Mouse (Mus musculus): Measurements from ENCODE around the gene Sympk. TPM values are rescaled to one million over a fixed set of nuclear protein-coding genes. Genes with fewer than 3 reads are reported as not detected.

Sympk gene
- polyA plus RNA-seq, 1 experiment from 2014 or later = 36.0 TPM

- peak within 1 kb of the TSS; percentile 97 for H3K9ac ChIP-seq (ENCODE audit: low read length)
These were observed 51.8 kb downstream of the Sympk start, which contains the start of gene Dmwd for GRCm38 (mm10) chr7:19075723-19076585. Gene Dmwd, plus strand, starts transcription at chr7:19076227.

GRCm38 (mm10) chr7:19076586-19076991 is 52.4 kb downstream of the Sympk start:
- H3K4me1 ChIP-seq (ENCODE audit: control insufficient read depth, insufficient read depth, low read length) = peaks cover 13% of the 10 kb centered on the region
- ATAC-seq (ENCODE audit: insufficient number of reproducible peaks, low FRiP score, low TSS enrichment, low read depth) (peak; percentile 8; the same call in 1 of the 2 replicates), DNase-seq (ENCODE audit: low spot score) (no peak)
- H3K9me3 ChIP-seq (ENCODE audit: control insufficient read depth, low read length) = no peaks in the 10 kb centered on the region
- peak overlapping the region; percentile 52; the same call in 1 of the 2 replicates for H3K27ac ChIP-seq (replicated peaks; ENCODE audit: low read depth, low read length)
- peaks cover 26% of the 10 kb centered on the region for H3K36me3 ChIP-seq (ENCODE audit: control insufficient read depth, insufficient read depth, low read length)
- under 1% methylated on average over 22 of the region's 22 CpGs for WGBS
- peak overlapping the region; percentile 97 for H3K9ac ChIP-seq (ENCODE audit: low read length)
- peak overlapping the region; percentile 85 for H3K4me3 ChIP-seq (ENCODE audit: low read depth, low read length)
- H3K4me2 ChIP-seq (ENCODE audit: low read depth, severe bottlenecking) = peak overlapping the region; percentile 96
- no peaks in the 10 kb centered on the region for H3K27me3 ChIP-seq (ENCODE audit: control insufficient read depth, insufficient read depth, low read length)

More at GRCm38 (mm10) chr7:19075723-19076585, 51.8 kb downstream of the Sympk start, which contains the start of gene Dmwd:
- Histone ChIP-seq H3K4me3 (ENCODE audit: low read depth, low read length) (peak within 1 kb of the TSS; percentile 85), H3K36me3 (ENCODE audit: control insufficient read depth, insufficient read depth, low read length) (peaks cover 20% of the 10 kb centered on the region), H3K27ac (replicated peaks; ENCODE audit: low read depth, low read length) (peak within 1 kb of the TSS; percentile 52; the same call in 1 of the 2 replicates), H3K4me2 (ENCODE audit: low read depth, severe bottlenecking) (peak within 1 kb of the TSS; percentile 96), H3K9me3 (ENCODE audit: control insufficient read depth, low read length) (no peaks in the 10 kb centered on the region), H3K4me1 (ENCODE audit: control insufficient read depth, insufficient read depth, low read length) (peaks cover 13% of the 10 kb centered on the region), H3K27me3 (ENCODE audit: control insufficient read depth, insufficient read depth, low read length) (no peaks in the 10 kb centered on the region)
- peak; percentile 99 for ATAC-seq (ENCODE audit: insufficient number of reproducible peaks, low FRiP score, low TSS enrichment, low read depth)
- 2% methylated on average over 58 of the region's 91 CpGs for WGBS
- peak; percentile 99 for DNase-seq (ENCODE audit: low spot score)

GRCm38 (mm10) chr7:19077761-19078160 is 53.6 kb downstream of the Sympk start:
- no peak for DNase-seq (ENCODE audit: low spot score)
- peaks cover 13% of the 10 kb centered on the region for H3K4me1 ChIP-seq (ENCODE audit: control insufficient read depth, insufficient read depth, low read length)
- no peaks in the 10 kb centered on the region for H3K27me3 ChIP-seq (ENCODE audit: control insufficient read depth, insufficient read depth, low read length)
- 84% methylated on average over 14 of the region's 14 CpGs for WGBS
- peak overlapping the region; percentile 96 for H3K4me2 ChIP-seq (ENCODE audit: low read depth, severe bottlenecking)
- no peaks in the 10 kb centered on the region for H3K9me3 ChIP-seq (ENCODE audit: control insufficient read depth, low read length)
- no peak for ATAC-seq (ENCODE audit: insufficient number of reproducible peaks, low FRiP score, low TSS enrichment, low read depth)
- no peak overlapping the region for H3K9ac ChIP-seq (ENCODE audit: low read length)
- H3K36me3 ChIP-seq (ENCODE audit: control insufficient read depth, insufficient read depth, low read length) = peaks cover 35% of the 10 kb centered on the region
- no peak overlapping the region for H3K27ac ChIP-seq (replicated peaks; ENCODE audit: low read depth, low read length)
- peak overlapping the region; percentile 85 for H3K4me3 ChIP-seq (ENCODE audit: low read depth, low read length)

DNA sequence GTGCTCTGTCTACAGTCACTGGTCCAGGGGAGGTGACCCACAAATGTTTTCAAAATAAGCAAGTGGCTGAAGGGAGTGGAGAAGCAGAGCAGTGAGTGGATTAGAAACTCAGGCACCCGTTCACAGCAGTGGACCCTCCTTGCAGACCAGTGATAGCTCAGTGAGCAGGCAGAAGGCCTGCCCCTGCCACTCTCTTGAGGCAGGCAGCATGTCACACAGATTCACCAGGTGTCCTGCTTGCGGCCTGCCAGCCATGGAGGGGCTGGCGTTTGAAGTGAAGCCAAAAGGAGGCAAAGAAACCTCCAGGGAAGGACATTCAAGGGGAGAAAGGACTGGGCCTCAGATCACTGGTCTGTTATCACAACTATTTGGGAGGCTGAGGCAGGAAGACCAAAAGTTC is 54.6 kb downstream of the Sympk start:
- DNase-seq (ENCODE audit: low spot score) = no peak

GRCm38 (mm10) chr7:19080451-19080950 is 56.3 kb downstream of the Sympk start:
- no peaks in the 10 kb centered on the region for H3K9me3 ChIP-seq (ENCODE audit: control insufficient read depth, low read length)
- DNase-seq (ENCODE audit: low spot score) (no peak), ATAC-seq (ENCODE audit: insufficient number of reproducible peaks, low FRiP score, low TSS enrichment, low read depth) (no peak)
- 88% methylated on average over 19 of the region's 19 CpGs for WGBS
- no peak overlapping the region for H3K4me3 ChIP-seq (ENCODE audit: low read depth, low read length)
- peaks cover 28% of the 10 kb centered on the region for H3K4me1 ChIP-seq (ENCODE audit: control insufficient read depth, insufficient read depth, low read length)
- no peak overlapping the region for H3K9ac ChIP-seq (ENCODE audit: low read length)
- H3K4me2 ChIP-seq (ENCODE audit: low read depth, severe bottlenecking) = no peak overlapping the region
- H3K27ac ChIP-seq (replicated peaks; ENCODE audit: low read depth, low read length) = no peak overlapping the region
- H3K27me3 ChIP-seq (ENCODE audit: control insufficient read depth, insufficient read depth, low read length) = no peaks in the 10 kb centered on the region
- H3K36me3 ChIP-seq (ENCODE audit: control insufficient read depth, insufficient read depth, low read length) = peaks cover 42% of the 10 kb centered on the region

More for the DNA sequence above, 54.6 kb downstream of the Sympk start:
- peaks cover 42% of the 10 kb centered on the region for H3K36me3 ChIP-seq (ENCODE audit: control insufficient read depth, insufficient read depth, low read length)
- no peak for ATAC-seq (ENCODE audit: insufficient number of reproducible peaks, low FRiP score, low TSS enrichment, low read depth)
- no peaks in the 10 kb centered on the region for H3K27me3 ChIP-seq (ENCODE audit: control insufficient read depth, insufficient read depth, low read length)
- H3K9ac ChIP-seq (ENCODE audit: low read length) = no peak overlapping the region
- 85% methylated on average over 3 of the region's 3 CpGs for WGBS
- no peak overlapping the region for H3K4me2 ChIP-seq (ENCODE audit: low read depth, severe bottlenecking)
- peaks cover 20% of the 10 kb centered on the region for H3K4me1 ChIP-seq (ENCODE audit: control insufficient read depth, insufficient read depth, low read length)
- no peak overlapping the region for H3K4me3 ChIP-seq (ENCODE audit: low read depth, low read length)
- no peak overlapping the region for H3K27ac ChIP-seq (replicated peaks; ENCODE audit: low read depth, low read length)
- H3K9me3 ChIP-seq (ENCODE audit: control insufficient read depth, low read length) = no peaks in the 10 kb centered on the region

DNA sequence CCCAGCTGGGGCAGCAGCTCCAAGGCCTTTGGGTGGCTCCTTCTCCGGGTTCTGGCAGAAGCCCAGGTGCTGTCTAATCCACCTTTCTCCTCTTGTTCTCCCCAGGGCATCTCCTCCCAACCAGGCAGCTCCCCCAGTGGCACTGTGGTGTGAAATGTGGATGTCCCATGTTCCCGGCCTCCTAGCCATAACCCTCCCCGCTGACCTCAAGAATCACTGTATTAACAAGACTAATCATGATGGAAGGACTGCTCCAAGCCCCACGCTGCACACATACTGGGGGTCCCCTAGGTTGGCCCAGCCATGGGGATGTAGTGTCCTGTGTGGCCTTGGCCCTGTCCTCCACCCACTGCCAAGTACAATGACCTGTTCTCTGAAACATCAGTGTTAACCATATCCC is 58.0 kb downstream of the Sympk start:
- Histone ChIP-seq H3K4me2 (ENCODE audit: low read depth, severe bottlenecking) (no peak overlapping the region), H3K9ac (ENCODE audit: low read length) (no peak overlapping the region), H3K9me3 (ENCODE audit: control insufficient read depth, low read length) (no peaks in the 10 kb centered on the region), H3K4me1 (ENCODE audit: control insufficient read depth, insufficient read depth, low read length) (peaks cover 24% of the 10 kb centered on the region), H3K36me3 (ENCODE audit: control insufficient read depth, insufficient read depth, low read length) (peaks cover 42% of the 10 kb centered on the region), H3K27ac (replicated peaks; ENCODE audit: low read depth, low read length) (no peak overlapping the region), H3K4me3 (ENCODE audit: low read depth, low read length) (no peak overlapping the region), H3K27me3 (ENCODE audit: control insufficient read depth, insufficient read depth, low read length) (no peaks in the 10 kb centered on the region)
- DNase-seq (ENCODE audit: low spot score) (no peak), ATAC-seq (ENCODE audit: insufficient number of reproducible peaks, low FRiP score, low TSS enrichment, low read depth) (no peak)
- 79% methylated on average over 4 of the region's 4 CpGs for WGBS

GRCm38 (mm10) chr7:19083096-19083495 is 58.9 kb downstream of the Sympk start:
- Histone ChIP-seq H3K27ac (replicated peaks; ENCODE audit: low read depth, low read length) (no peak overlapping the region), H3K9me3 (ENCODE audit: control insufficient read depth, low read length) (no peaks in the 10 kb centered on the region), H3K9ac (ENCODE audit: low read length) (no peak overlapping the region), H3K36me3 (ENCODE audit: control insufficient read depth, insufficient read depth, low read length) (peaks cover 40% of the 10 kb centered on the region), H3K4me2 (ENCODE audit: low read depth, severe bottlenecking) (no peak overlapping the region), H3K4me1 (ENCODE audit: control insufficient read depth, insufficient read depth, low read length) (peaks cover 21% of the 10 kb centered on the region), H3K4me3 (ENCODE audit: low read depth, low read length) (no peak overlapping the region), H3K27me3 (ENCODE audit: control insufficient read depth, insufficient read depth, low read length) (no peaks in the 10 kb centered on the region)
- WGBS = 63% methylated on average over 6 of the region's 6 CpGs
- no peak for ATAC-seq (ENCODE audit: insufficient number of reproducible peaks, low FRiP score, low TSS enrichment, low read depth)
- DNase-seq (ENCODE audit: low spot score) = no peak

DNA sequence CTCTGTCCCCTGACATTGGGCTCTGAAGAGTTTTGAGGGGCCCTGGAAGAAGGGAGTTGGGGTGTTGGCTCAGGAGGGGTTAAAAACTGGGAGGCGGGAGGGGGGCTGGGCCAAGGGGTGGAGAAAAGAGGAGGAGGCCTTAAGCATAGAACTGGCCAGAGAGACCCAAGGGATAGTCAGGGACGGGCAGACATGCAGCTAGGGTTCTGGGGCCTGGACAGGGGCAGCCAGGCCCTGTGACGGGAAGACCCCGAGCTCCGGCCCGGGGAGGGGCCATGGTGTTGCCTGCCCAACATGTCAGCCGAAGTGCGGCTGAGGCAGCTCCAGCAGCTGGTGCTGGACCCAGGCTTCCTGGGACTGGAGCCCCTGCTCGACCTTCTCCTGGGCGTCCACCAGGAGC is 59.5 kb downstream of the Sympk start, which contains the start of gene Dmpk:
Gene Dmpk (plus strand): TSS at position 149 of the 400 bp plus-strand sequence.
- no peak within 1 kb of the TSS; the same call in 1 of the 2 replicates for H3K9ac ChIP-seq (ENCODE audit: low read length)
- H3K9me3 ChIP-seq (ENCODE audit: control insufficient read depth, low read length) = no peaks in the 10 kb centered on the region
- H3K27ac ChIP-seq (replicated peaks; ENCODE audit: low read depth, low read length) = no peak within 1 kb of the TSS
- 0 out of 2 replicates have a peak within 1 kb of the TSS, but pooled peaks have one; percentile 5 for H3K4me3 ChIP-seq (ENCODE audit: low read depth, low read length)
- peaks cover 36% of the 10 kb centered on the region for H3K36me3 ChIP-seq (ENCODE audit: control insufficient read depth, insufficient read depth, low read length)
- 41% methylated on average over 10 of the region's 10 CpGs for WGBS
- H3K4me1 ChIP-seq (ENCODE audit: control insufficient read depth, insufficient read depth, low read length) = peaks cover 21% of the 10 kb centered on the region
- ATAC-seq (ENCODE audit: insufficient number of reproducible peaks, low FRiP score, low TSS enrichment, low read depth) = 0 out of 2 replicates have a peak, but pooled peaks have one; percentile 23
- no peak for DNase-seq (ENCODE audit: low spot score)
- peak within 1 kb of the TSS; percentile 16; the same call in 1 of the 2 replicates for H3K4me2 ChIP-seq (ENCODE audit: low read depth, severe bottlenecking)
- H3K27me3 ChIP-seq (ENCODE audit: control insufficient read depth, insufficient read depth, low read length) = no peaks in the 10 kb centered on the region
